Mouse (Mus musculus) kidney, embryonic 16.5 days (tissue): ENCODE measurements around the gene Utp15. TPM values are rescaled to one million over a fixed set of nuclear protein-coding genes. Genes with fewer than 3 reads are reported as not detected.

Source experiments
- ATAC-seq: fragments of 200-750 bp; cut with Nextera tagmentation; 2 replicates; pipeline ENCODE4 v1.8.0; 2017; ENCODE audit warnings: moderate TSS enrichment; ENCODE audit not compliant: low FRiP score, low TSS enrichment
- H3K27ac ChIP-seq: fragments of 300-500 bp; sonication (generic); 2 replicates; pipeline ENCODE4 v1.5.1; 2014; ENCODE audit warnings: low read length
- H3K27me3 ChIP-seq: fragments of 300-500 bp; sonication (generic); 2 replicates; pipeline ENCODE4 v1.6.1; 2014; ENCODE audit warnings: low read length, control low read depth, mixed read lengths; ENCODE audit not compliant: insufficient read depth
- H3K36me3 ChIP-seq: fragments of 300-500 bp; sonication (generic); 2 replicates; pipeline ENCODE4 v1.6.1; 2014; ENCODE audit warnings: low read length, control low read depth, mixed read lengths; ENCODE audit not compliant: insufficient read depth
- H3K4me1 ChIP-seq: fragments of 300-500 bp; sonication (generic); 2 replicates; pipeline ENCODE4 v1.6.1; 2014; ENCODE audit warnings: low read length, control low read depth, mixed read lengths; ENCODE audit not compliant: insufficient read depth
- H3K4me2 ChIP-seq: fragments of 300-500 bp; sonication (generic); replicated peaks from 2 replicates; pipeline ENCODE4 v1.6.1; 2014; ENCODE audit warnings: low read depth, low read length
- H3K4me3 ChIP-seq: fragments of 300-500 bp; sonication (generic); 2 replicates; pipeline ENCODE4 v1.5.1; 2014; ENCODE audit warnings: mild to moderate bottlenecking, low read length
- H3K9ac ChIP-seq: fragments of 300-500 bp; sonication (generic); replicated peaks from 2 replicates; pipeline ENCODE4 v1.6.1; 2014; ENCODE audit warnings: low read length
- H3K9me3 ChIP-seq: fragments of 300-500 bp; sonication (generic); 2 replicates; pipeline ENCODE4 v1.6.1; 2016; ENCODE audit warnings: low read length, control low read depth
- WGBS: fragments of 180-500 bp; shearing (Covaris S2); extraction: QIAGEN DNeasy Blood & Tissue Kit; methylation state at CpG from one replicate; pipeline ENCODE4 v1.1.7; 2014; 5-methylcytosine and 5-hydroxymethylcytosine counted together
- polyA plus RNA-seq: library from polyadenylated mRNA; unstranded; fragments of >200 nt; fragmentation: Nextera tagmentation; extraction: Ambion mirVana; gene quantifications from 2 replicates; pipeline ENCODE4 v1.2.1, GENCODE M21; 2015

The Utp15 gene
- polyA plus RNA-seq, 1 experiment from 2014 or later = 36.8 TPM

GRCm38 (mm10) chr13:98296072-98296471 is 33.2 kb upstream of the Utp15 start:
- Histone ChIP-seq H3K9ac (no peak overlapping the region), H3K4me3 (no peak overlapping the region), H3K27me3 (no peaks in the 10 kb centered on the region), H3K4me1 (no peaks in the 10 kb centered on the region), H3K27ac (no peak overlapping the region), H3K36me3 (no peaks in the 10 kb centered on the region), H3K9me3 (no peaks in the 10 kb centered on the region), H3K4me2 (no peak overlapping the region)
- 45% methylated on average over 5 of the region's 5 CpGs for WGBS
- no peak for ATAC-seq

- H3K4me2 ChIP-seq = no peak overlapping the region
- ATAC-seq = 0 out of 2 replicates have a peak, but pooled peaks have one; percentile 39
- H3K9me3 ChIP-seq = no peaks in the 10 kb centered on the region
- no peak overlapping the region for H3K4me3 ChIP-seq
- no peak overlapping the region for H3K9ac ChIP-seq
- H3K4me1 ChIP-seq = no peaks in the 10 kb centered on the region
- no peaks in the 10 kb centered on the region for H3K36me3 ChIP-seq
- no peaks in the 10 kb centered on the region for H3K27me3 ChIP-seq
- 85% methylated on average over 8 of the region's 8 CpGs for WGBS
- no peak overlapping the region for H3K27ac ChIP-seq
These were observed 28.9 kb upstream of the Utp15 start for GRCm38 (mm10) chr13:98291712-98292111.

- H3K9ac ChIP-seq = no peak overlapping the region
- no peak for ATAC-seq
- H3K4me1 ChIP-seq = no peaks in the 10 kb centered on the region
- H3K9me3 ChIP-seq = no peaks in the 10 kb centered on the region
- 35% methylated on average over 2 of the region's 2 CpGs for WGBS
- H3K27me3 ChIP-seq = no peaks in the 10 kb centered on the region
- H3K4me2 ChIP-seq = no peak overlapping the region
- H3K4me3 ChIP-seq = no peak overlapping the region
- H3K36me3 ChIP-seq = no peaks in the 10 kb centered on the region
- H3K27ac ChIP-seq = no peak overlapping the region
These were observed 27.9 kb upstream of the Utp15 start for GRCm38 (mm10) chr13:98290719-98291118.

GRCm38 (mm10) chr13:98280990-98281650 is 18.3 kb upstream of the Utp15 start:
- Histone ChIP-seq H3K9me3 (no peaks in the 10 kb centered on the region), H3K27ac (no peak overlapping the region), H3K27me3 (no peaks in the 10 kb centered on the region), H3K9ac (no peak overlapping the region), H3K4me3 (no peak overlapping the region), H3K36me3 (no peaks in the 10 kb centered on the region), H3K4me2 (no peak overlapping the region), H3K4me1 (no peaks in the 10 kb centered on the region)
- WGBS = 76% methylated on average over 12 of the region's 12 CpGs
- ATAC-seq = no peak

GRCm38 (mm10) chr13:98279686-98280085 is 16.8 kb upstream of the Utp15 start, which contains the start of gene Gm21976:
Gene Gm21976, plus strand, starts transcription at chr13:98279887.
- Histone ChIP-seq H3K36me3 (peaks cover 2% of the 10 kb centered on the region; the same call in 1 of the 2 replicates), H3K4me2 (no peak within 1 kb of the TSS), H3K9me3 (no peaks in the 10 kb centered on the region), H3K27me3 (no peaks in the 10 kb centered on the region), H3K27ac (no peak within 1 kb of the TSS), H3K4me3 (no peak within 1 kb of the TSS), H3K4me1 (no peaks in the 10 kb centered on the region), H3K9ac (no peak within 1 kb of the TSS)
- WGBS = 87% methylated on average over 5 of the region's 5 CpGs
- no peak for ATAC-seq

- Histone ChIP-seq H3K27ac (no peak overlapping the region), H3K4me3 (no peak overlapping the region), H3K4me2 (no peak overlapping the region), H3K4me1 (no peaks in the 10 kb centered on the region), H3K27me3 (no peaks in the 10 kb centered on the region), H3K36me3 (peaks cover 10% of the 10 kb centered on the region), H3K9me3 (no peaks in the 10 kb centered on the region), H3K9ac (no peak overlapping the region)
- ATAC-seq = no peak
- 84% methylated on average over 2 of the region's 2 CpGs for WGBS
These were observed 14.7 kb upstream of the Utp15 start for GRCm38 (mm10) chr13:98277501-98277900.

GRCm38 (mm10) chr13:98276253-98276652 is 13.4 kb upstream of the Utp15 start:
- Histone ChIP-seq H3K27me3 (no peaks in the 10 kb centered on the region), H3K4me3 (no peak overlapping the region), H3K9me3 (no peaks in the 10 kb centered on the region), H3K4me2 (no peak overlapping the region), H3K36me3 (peaks cover 20% of the 10 kb centered on the region), H3K4me1 (no peaks in the 10 kb centered on the region), H3K9ac (no peak overlapping the region), H3K27ac (no peak overlapping the region)
- ATAC-seq = no peak
- 87% methylated on average over 7 of the region's 7 CpGs for WGBS

GRCm38 (mm10) chr13:98275646-98276045 is 12.8 kb upstream of the Utp15 start:
- Histone ChIP-seq H3K4me2 (no peak overlapping the region), H3K36me3 (peaks cover 26% of the 10 kb centered on the region), H3K27ac (no peak overlapping the region), H3K4me3 (no peak overlapping the region), H3K27me3 (no peaks in the 10 kb centered on the region), H3K9me3 (no peaks in the 10 kb centered on the region), H3K4me1 (no peaks in the 10 kb centered on the region), H3K9ac (no peak overlapping the region)
- no peak for ATAC-seq
- 81% methylated on average over 4 of the region's 4 CpGs for WGBS

- Histone ChIP-seq H3K9ac (no peak overlapping the region), H3K9me3 (no peaks in the 10 kb centered on the region), H3K36me3 (peaks cover 29% of the 10 kb centered on the region), H3K4me1 (no peaks in the 10 kb centered on the region), H3K27me3 (no peaks in the 10 kb centered on the region), H3K4me2 (no peak overlapping the region), H3K4me3 (no peak overlapping the region), H3K27ac (no peak overlapping the region)
- no peak for ATAC-seq
- 89% methylated on average over 9 of the region's 9 CpGs for WGBS
These were observed 11.2 kb upstream of the Utp15 start for GRCm38 (mm10) chr13:98274023-98274422.

GRCm38 (mm10) chr13:98264111-98264510 is 1.3 kb upstream of the Utp15 start:
- no peaks in the 10 kb centered on the region for H3K9me3 ChIP-seq
- no peaks in the 10 kb centered on the region for H3K27me3 ChIP-seq
- H3K9ac ChIP-seq = peak overlapping the region; percentile 88
- ATAC-seq = no peak
- 27% methylated on average over 5 of the region's 5 CpGs for WGBS
- no peak overlapping the region for H3K27ac ChIP-seq
- H3K4me1 ChIP-seq = peaks cover 15% of the 10 kb centered on the region
- H3K4me3 ChIP-seq = peak overlapping the region; percentile 89
- H3K36me3 ChIP-seq = peaks cover 20% of the 10 kb centered on the region
- peak overlapping the region; percentile 66 for H3K4me2 ChIP-seq
